Mouse (Mus musculus): ENCODE measurements around the gene Hist1h4h.

Gene Hist1h4h

GRCm38 (mm10) chr13:23530901-23531875 is at the start of gene Hist1h4h:
Gene Hist1h4h, plus strand, starts transcription at chr13:23531050.
- peak; percentile 97 to 99 for DNase-seq (ENCODE audit: low spot score in 2 of 2)

- DNase-seq (ENCODE audit: low spot score in 2 of 2) = no peak
Observed at GRCm38 (mm10) chr13:23483153-23483552, 47.7 kb upstream of the Hist1h4h start.

- DNase-seq (ENCODE audit: low spot score in 2 of 2) = no peak
Observed at GRCm38 (mm10) chr13:23485271-23485670, 45.6 kb upstream of the Hist1h4h start.

- peak; percentile 60 to 83 for DNase-seq (ENCODE audit: low spot score in 2 of 2)
Observed at GRCm38 (mm10) chr13:23488400-23489322, 42.2 kb upstream of the Hist1h4h start, which contains the start of gene Btn2a2. Gene Btn2a2, minus strand, starts transcription at chr13:23488857.

- DNase-seq (ENCODE audit: low spot score in 2 of 2) = no peak
Observed at GRCm38 (mm10) chr13:23490863-23491262, 40.0 kb upstream of the Hist1h4h start.

- DNase-seq (ENCODE audit: low spot score in 2 of 2) = no peak
Observed at GRCm38 (mm10) chr13:23491263-23491662, 39.6 kb upstream of the Hist1h4h start.

GRCm38 (mm10) chr13:23491990-23492389 is 38.9 kb upstream of the Hist1h4h start:
- DNase-seq (ENCODE audit: low spot score in 2 of 2) = no peak

- no peak for DNase-seq (ENCODE audit: low spot score in 2 of 2)
Observed at GRCm38 (mm10) chr13:23495526-23495925, 35.3 kb upstream of the Hist1h4h start.

GRCm38 (mm10) chr13:23497656-23498321 is 33.1 kb upstream of the Hist1h4h start:
- peak; percentile 51 to 64 for DNase-seq (ENCODE audit: low spot score in 2 of 2)

GRCm38 (mm10) chr13:23498653-23499052 is 32.2 kb upstream of the Hist1h4h start:
- no peak for DNase-seq (ENCODE audit: low spot score in 2 of 2)

- DNase-seq (ENCODE audit: low spot score in 2 of 2) = no peak
Observed at GRCm38 (mm10) chr13:23499943-23500342, 30.9 kb upstream of the Hist1h4h start.

- peak; percentile 88 to 90 for DNase-seq (ENCODE audit: low spot score in 2 of 2)
Observed at GRCm38 (mm10) chr13:23500424-23501200, 30.2 kb upstream of the Hist1h4h start.

GRCm38 (mm10) chr13:23501511-23501910 is 29.3 kb upstream of the Hist1h4h start:
- no peak for DNase-seq (ENCODE audit: low spot score in 2 of 2)

- no peak for DNase-seq (ENCODE audit: low spot score in 2 of 2)
Observed at GRCm38 (mm10) chr13:23502031-23502567, 28.8 kb upstream of the Hist1h4h start.

- no peak for DNase-seq (ENCODE audit: low spot score in 2 of 2)
Observed at GRCm38 (mm10) chr13:23502916-23503315, 27.9 kb upstream of the Hist1h4h start.

- peak; percentile 59 to 77 for DNase-seq (ENCODE audit: low spot score in 2 of 2)
Observed at GRCm38 (mm10) chr13:23503797-23504196, 27.1 kb upstream of the Hist1h4h start.

GRCm38 (mm10) chr13:23505662-23506345 is 25.0 kb upstream of the Hist1h4h start:
- no peak for DNase-seq (ENCODE audit: low spot score in 2 of 2)

GRCm38 (mm10) chr13:23506351-23506750 is 24.5 kb upstream of the Hist1h4h start:
- DNase-seq (ENCODE audit: low spot score in 2 of 2) = peak in 1 of 2 experiments; percentile 46

- no peak for DNase-seq (ENCODE audit: low spot score in 2 of 2)
Observed at GRCm38 (mm10) chr13:23506819-23507515, 23.9 kb upstream of the Hist1h4h start.
